Comparison of ENCODE assay signal across 13 mouse cellular contexts in the genomic region with DNA sequence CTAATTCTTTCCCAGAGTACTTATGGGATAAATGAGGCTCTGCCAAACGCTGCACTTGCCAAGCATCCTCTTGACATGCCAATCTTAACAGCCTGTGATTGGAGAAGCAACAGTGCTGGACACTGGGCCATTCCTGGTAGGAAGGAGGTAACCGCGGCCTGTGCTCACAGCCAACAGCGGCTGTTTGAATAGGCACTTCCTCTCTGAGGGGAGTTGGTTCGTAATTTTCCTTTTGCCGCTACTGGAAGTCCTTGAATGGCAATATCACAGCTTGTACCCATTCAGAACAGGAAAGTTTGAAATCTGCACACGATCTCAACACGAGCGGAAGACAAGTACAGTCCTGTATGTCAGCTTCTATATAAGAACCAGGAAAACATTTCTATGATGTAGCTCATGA.
DNase-seq lines count a peak whose midpoint lies in the region; TF ChIP-seq lines count a peak whose summit lies in the region.
"Had no signal": no experiment of that assay in that cellular context is flagged by ENCODE, and none has a peak within 500 bp of the region (broad histone marks: within the 10 kb centered on the region; RNA-seq: fewer than 3 reads in every experiment).

No protein-coding gene starts in this region.

- intact Hi-C loops in gastrocnemius, adult 2 months (cut with DNase I), result no loop called here
- intact Hi-C loops in heart, postnatal 36 days (cut with DNase I), result loop anchor here (2.0 to 5.0 kb wide), 5 partner anchors 35 to 290 kb away; partner anchors contain the start of gene Adamts9

- TF ChIP-seq CTCF in gastrocnemius, adult 2 months (IDR thresholded peaks at IDR 0.05), result no peak

- DNase-seq in gastrocnemius, adult 2 months, result no peak
- DNase-seq in gastrocnemius, adult 18-20 months (ENCODE audit: low spot score), result no peak
- peak; percentile 2 to 15 for DNase-seq in spleen, postnatal 36 days (ENCODE audit: low spot score in 2 of 2)
- no peak for DNase-seq in spleen, postnatal 4 days (ENCODE audit: low spot score in 2 of 2)
- peak; percentile 49 to 56 for DNase-seq in heart, postnatal 36 days
- no peak for DNase-seq in frontal cortex, adult 2 months (ENCODE audit: extremely low spot score in 1 of 2, low spot score in 1 of 2)
- DNase-seq in layer of hippocampus, adult 9-11 months, result no peak
- no peak for DNase-seq in embryo, embryonic 10.5 days (ENCODE audit: low spot score)
- DNase-seq: adrenal gland, postnatal 10 days; cerebellum, postnatal 36 days had no signal

- no peak overlapping the region for H3K4me3 ChIP-seq in gastrocnemius, adult 2 months
- H3K4me3 ChIP-seq: hindbrain, embryonic 12.5 days; liver, embryonic 15.5 days had no signal

- peak overlapping the region; percentile 44; the same call in 1 of the 2 replicates for H3K27ac ChIP-seq in gastrocnemius, adult 2 months
- H3K27ac ChIP-seq: hindbrain, embryonic 12.5 days; kidney, postnatal 0 days; liver, embryonic 15.5 days had no signal

Comparison
In these comparisons a context has a peak if more than half of its experiments do, and no peak if none do; other contexts are left out.
1. DNase-seq: peak in spleen, postnatal 36 days (2 of 2) and heart, postnatal 36 days (2 of 2); none in gastrocnemius, adult 2 months (single experiment), gastrocnemius, adult 18-20 months (single experiment), spleen, postnatal 4 days (0 of 2), frontal cortex, adult 2 months (0 of 2), layer of hippocampus, adult 9-11 months (single experiment) and embryo, embryonic 10.5 days (single experiment).